Mouse (Mus musculus) B cell, adult (primary cell): ENCODE measurements around the gene Crot. TPM values are rescaled to one million over a fixed set of nuclear protein-coding genes. Genes with fewer than 3 reads are reported as not detected.

Experiments
- total RNA-seq: library from RNA; stranded (reverse); gene quantifications from 4 replicates; pipeline ENCODE4 v1.2.4, GENCODE M21; 2023; ENCODE audit not compliant: inconsistent age

Gene Crot
- 16.8 to 20.3 TPM (median 18.2 TPM) in 4 replicates for total RNA-seq

DNA sequence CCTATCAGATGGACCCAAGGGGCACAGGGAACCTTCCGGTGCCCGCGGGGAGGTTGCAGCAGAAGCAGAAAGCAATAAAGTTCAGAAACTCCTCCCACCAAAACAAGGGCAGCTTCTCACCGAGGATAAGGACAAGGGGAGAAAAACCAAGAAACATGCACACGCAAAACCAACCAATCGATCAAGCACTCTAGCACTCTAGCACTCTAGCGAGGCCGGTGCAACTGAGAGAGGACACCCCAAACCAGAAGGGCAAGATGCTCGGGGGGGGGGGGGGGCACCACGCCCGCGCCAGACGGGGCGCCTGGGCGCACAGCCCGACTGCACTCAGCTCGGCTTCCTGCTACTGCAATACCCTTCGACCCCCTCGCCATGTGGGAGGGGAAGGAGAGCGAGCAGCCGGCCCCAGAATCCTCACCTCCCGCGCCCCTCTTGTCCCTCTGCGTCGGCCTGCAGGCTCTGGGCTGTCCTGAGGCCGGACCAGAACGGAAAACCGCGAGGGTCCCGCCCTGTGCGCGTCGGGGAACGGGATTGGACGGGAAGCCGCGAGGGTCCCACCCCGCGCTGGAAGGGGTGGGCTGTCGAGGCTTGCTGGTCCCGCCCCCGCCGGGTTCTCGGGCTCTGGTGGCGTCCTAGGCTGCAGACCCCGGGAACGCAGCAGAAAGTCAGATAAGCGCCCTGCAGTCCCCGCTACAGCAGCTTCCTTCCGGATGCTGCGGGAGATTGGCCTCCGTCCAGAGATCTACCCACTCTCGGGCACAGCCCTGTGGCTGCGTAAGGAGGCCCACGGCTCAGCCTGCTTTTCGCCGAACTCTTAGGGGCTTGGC, at the start of gene Crot:
Crot (minus strand) TSS at position 639 of the 827 bp plus-strand sequence.

Other genes starting within 250 kb of the Crot start
- 1.2 to 3.8 TPM (median 2.6 TPM) in 4 replicates for gene Abcb1b, start 199.2 kb downstream of the Crot start, total RNA-seq
- gene Abcb4, start 103.6 kb downstream of the Crot start, total RNA-seq = 5.5 to 9.6 TPM (median 6.5 TPM) in 4 replicates
- gene Tmem243, start 103.3 kb upstream of the Crot start, total RNA-seq = 136 to 145 TPM (median 138 TPM) in 4 replicates
- gene Dmtf1, start 164.5 kb upstream of the Crot start, total RNA-seq = 70.1 to 79.5 TPM (median 74.8 TPM) in 4 replicates